Mouse (Mus musculus): ENCODE measurements at regions not wholly inside any gene's neighbourhood (a gene's known extent, or its start where the extent isn't known, plus 50 kb on each side); places are given as distances from the start of the nearest gene placed in this dataset.

DNA sequence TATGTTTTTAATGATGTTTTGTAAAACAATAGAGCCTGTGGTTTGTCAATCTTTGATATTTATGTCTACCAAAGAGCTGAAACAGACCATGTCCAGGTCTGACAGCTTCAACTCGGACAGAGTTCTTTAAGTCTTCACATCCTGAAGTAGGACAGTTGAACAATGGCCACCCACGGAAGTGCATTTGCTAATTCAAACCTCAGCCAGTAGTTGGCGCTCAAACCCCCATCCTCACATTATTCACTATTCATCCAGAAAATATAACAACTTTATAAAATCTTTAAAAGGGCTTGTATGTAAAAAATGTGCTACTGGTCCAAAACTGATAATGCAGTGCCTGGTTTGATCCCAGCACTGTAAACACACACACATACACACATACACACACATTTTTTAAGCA is 202.9 kb downstream of the Sp3 start:
- TF ChIP-seq CTCF (IDR thresholded peaks at IDR 0.05; ENCODE audit: low read depth, low read length), result no peak
- no peak for TF ChIP-seq POLR2A (IDR thresholded peaks at IDR 0.05; ENCODE audit: insufficient read depth, low read length)
- TF ChIP-seq EP300 (IDR thresholded peaks at IDR 0.05; ENCODE audit: insufficient read depth, low read depth, low read length), result no peak
